Mouse (Mus musculus): Measurements from ENCODE around the gene Lamb1.

- TF ChIP-seq POLR2A (IDR thresholded peaks at IDR 0.05; ENCODE audit: insufficient read depth, low read length) (no peak), EP300 (IDR thresholded peaks at IDR 0.05; ENCODE audit: insufficient read depth, low read depth, low read length) (no peak), CTCF (IDR thresholded peaks at IDR 0.05; ENCODE audit: low read depth, low read length) (no peak)
These were observed 101.4 kb downstream of the Lamb1 start for GRCm38 (mm10) chr12:31366428-31366827.
